Mouse (Mus musculus): ENCODE data around the gene Brd4.
"Not testable (repeated sequence)": the region's sequence is repeated elsewhere in the genome, so short reads cannot be mapped to it uniquely, and the experiment has no call there.

Brd4 gene

DNA sequence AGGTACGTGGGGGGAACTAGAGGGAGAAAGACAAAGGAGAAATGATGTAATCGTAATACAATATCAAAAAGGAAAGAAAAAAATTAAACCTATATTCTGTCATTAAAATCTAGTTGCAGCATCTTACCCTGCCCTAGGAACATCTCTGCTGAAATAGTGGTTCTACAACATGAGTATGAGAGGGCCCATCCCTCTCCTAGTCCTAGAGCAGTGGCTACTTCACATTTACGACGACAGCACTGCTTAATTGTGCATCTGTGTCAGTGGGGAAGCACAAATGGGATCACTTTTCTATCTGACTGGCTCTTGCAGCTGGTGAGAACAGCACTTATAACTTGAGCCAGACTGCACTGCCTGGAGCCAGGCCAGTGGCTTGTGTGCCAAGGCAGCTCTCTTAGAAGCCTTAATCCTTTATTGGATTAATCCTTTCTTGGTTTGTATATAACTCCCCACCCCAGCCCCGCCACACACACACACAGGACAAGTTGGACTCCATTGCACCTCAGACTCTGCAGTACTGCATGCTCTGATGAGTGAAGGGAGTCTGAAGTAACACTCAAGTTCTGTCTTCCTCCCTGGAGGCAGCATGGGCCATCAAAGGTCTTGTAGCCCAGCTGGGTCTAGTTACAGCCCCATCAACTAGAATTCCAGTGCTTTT, 48.9 kb downstream of the Brd4 start:
- DNase-seq (ENCODE audit: extremely low read depth, low read depth, low spot score): no peak

DNA sequence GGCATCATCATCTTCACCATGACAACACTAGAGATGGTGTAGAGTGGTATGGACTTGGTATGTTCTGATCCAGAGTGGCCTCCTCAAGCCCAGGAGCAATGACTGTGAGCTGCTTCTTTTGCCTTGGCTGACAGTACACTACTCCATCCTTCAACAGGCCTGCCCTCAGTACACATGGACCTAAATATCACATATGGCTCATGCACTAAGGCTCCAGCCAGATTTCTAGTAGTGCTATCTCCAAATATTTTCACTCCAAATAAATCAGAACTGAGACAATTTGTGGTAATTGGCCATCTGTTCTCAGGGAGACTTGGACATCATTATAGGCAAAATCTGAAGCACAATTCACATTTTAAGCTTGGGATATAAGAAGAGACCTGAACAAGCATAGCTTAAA, 51.3 kb downstream of the Brd4 start:
- DNase-seq (ENCODE audit: extremely low read depth, low read depth, low spot score): no peak

DNA sequence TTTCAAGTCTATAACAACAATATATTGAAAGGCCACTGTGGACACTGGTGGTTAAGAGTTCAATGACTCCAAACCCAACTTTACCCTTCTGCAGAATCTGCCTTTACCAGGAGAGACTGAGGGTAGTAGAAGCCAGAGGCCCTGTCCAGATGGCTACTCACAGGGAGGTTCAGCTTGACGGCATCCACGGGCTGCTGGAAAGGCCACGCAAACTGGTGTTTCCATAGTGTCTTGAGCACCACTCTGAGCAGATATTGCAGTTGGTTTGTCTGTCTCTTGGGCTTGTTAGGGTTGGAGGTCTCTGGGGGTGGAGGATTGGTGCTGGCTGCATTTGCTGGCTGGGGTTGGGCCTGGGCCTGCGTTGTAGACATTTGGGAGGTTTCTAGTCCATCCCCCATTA, 55.3 kb downstream of the Brd4 start:
- no peak for DNase-seq (ENCODE audit: extremely low read depth, low read depth, low spot score)

DNA sequence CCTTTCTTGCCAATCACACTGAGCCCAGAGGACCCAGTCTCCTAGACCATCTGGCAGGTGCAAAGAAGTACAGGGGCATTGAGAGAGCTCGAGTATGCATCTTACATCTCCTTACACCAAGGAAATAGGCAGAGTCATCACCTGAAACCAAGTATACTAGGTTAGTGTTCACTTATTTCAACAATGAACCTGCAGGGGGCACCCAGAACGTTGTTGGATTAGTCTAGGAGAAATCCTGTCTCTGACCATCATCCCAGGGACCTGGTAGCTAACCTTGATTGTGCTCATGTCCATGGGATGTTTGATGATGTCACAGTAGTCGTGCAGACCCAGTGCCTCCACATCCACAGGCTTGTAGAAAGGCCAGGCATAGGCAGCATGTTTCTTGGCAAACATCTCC, 63.6 kb downstream of the Brd4 start:
- DNase-seq (ENCODE audit: extremely low read depth, low read depth, low spot score): no peak

DNA sequence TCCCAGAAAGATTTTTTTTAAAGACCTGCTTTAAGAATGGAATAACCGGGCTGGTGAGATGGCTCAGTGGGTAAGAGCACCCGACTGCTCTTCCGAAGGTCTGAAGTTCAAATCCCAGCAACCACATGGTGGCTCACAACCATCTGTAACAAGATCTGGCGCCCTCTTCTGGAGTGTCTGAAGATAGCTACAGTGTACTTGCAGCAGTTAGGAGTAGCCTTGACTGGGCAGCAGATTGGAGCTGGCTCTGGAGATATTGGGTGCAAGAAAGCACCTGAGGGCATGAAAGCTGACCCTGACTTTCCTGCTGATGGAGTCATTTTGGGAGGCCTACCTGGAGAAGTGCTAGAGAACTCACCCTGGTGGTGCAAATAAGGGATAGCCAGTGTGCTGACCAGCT, 68.9 kb downstream of the Brd4 start:
- DNase-seq (ENCODE audit: extremely low read depth, low read depth, low spot score): not testable (repeated sequence)

DNA sequence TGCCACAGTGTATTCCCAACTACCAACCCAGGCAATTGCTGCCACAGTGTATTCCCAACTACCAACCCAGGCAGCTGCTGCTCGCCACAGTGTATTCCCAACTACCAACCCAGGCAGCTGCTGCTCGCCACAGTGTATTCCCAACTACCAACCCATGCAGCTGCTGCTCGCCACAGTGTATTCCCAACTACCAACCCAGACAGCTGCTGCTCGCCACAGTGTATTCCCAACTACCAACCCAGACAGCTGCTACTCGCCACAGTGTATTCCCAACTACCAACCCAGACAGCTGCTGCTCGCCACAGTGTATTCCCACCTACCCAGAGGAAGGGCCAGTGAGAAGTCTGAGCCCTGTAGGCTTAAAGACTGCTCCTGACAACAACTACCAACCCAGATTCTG, 73.0 kb downstream of the Brd4 start:
- not testable (repeated sequence) for DNase-seq (ENCODE audit: extremely low read depth, low read depth, low spot score)

DNA sequence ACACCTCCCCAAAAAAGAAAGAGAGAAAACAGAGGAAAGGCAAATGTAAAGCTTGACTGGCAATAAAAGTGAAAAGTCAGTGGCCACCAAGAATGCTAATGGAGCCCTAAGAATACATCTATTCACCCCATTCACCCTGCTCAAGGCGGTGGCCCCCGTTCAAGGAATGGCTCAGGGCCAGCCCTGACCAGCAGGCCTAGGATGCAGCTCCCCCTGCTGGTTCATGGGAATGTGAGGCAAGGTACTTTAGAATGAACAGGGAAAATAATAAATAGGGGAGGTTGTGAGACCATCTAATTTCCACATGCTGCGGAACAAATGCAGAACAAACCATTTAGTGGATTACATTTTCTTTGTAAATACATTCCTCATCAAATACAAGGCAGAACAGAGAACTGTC, 74.8 kb downstream of the Brd4 start:
- DNase-seq (ENCODE audit: extremely low read depth, low read depth, low spot score): no peak

DNA sequence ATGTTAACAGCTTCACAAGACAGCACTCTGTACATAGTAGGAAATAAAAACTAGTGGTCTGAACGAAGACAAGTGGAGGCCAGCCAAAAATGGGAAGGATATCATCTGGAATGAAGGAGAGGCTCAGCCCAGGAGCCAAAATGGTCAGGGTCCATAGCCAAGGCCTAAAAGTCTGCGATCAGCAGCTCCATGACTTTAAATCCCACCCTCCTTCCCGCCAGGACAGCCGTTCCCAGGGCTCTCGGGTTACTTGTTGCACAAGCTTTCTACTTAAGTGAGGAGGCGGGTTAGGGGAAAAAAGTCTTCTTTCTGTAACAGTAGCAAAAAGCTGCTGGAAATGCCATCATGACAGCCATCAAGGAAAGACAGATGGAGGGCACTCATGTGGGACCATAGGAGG, 75.4 kb downstream of the Brd4 start:
- DNase-seq (ENCODE audit: extremely low read depth, low read depth, low spot score): no peak

DNA sequence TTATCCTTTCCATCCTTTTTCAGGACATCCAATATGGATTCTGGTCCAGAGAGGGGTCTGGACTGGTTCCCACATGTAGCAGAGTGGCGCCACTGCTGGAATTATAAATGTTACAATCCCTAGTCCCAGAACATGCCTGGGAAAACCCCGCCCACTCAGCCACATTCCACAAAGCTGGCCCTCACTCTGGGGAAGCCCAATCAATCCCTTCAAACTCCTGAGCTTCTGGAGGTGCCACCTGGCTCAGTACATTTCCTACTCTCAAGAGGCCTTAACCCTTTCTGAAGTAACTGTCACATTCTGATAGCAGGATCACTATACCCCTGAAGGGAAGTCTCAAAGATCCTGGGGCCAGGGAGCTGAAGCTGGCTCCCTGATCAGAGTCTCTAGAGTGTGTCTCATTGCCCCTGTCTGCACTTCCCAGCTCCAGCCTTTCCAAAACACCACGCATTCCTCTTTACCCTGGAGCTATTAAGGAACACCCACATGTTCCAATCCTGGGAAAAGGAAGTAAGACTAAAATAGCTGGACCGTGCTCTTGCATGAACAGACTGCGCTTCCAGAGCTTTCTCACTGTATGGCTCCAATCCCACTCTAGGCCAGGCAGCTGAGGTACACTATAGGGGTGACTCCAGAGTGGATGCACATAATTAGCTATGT, 76.8 kb downstream of the Brd4 start:
- peak; percentile 42 for DNase-seq (ENCODE audit: extremely low read depth, low read depth, low spot score)

DNA sequence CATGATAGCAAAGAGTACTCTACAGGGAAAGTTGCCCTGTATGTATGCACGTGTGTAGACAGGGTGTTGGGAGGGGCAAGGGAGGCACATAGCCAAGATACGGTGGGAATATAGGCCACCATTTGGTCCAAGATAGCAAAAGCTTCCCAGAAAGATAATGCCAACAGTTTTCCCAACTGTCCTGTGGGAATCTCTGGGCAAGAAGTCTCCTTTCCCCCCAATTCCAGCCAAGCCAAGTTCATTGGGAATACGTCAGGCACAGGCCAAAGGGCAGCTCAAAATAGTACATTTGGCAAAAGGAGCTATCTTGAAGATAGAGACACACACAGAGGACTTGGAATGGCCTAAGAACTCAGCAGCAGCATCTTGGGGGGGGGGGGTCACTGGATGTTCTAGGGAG, 79.2 kb downstream of the Brd4 start:
- no peak for DNase-seq (ENCODE audit: extremely low read depth, low read depth, low spot score)

DNA sequence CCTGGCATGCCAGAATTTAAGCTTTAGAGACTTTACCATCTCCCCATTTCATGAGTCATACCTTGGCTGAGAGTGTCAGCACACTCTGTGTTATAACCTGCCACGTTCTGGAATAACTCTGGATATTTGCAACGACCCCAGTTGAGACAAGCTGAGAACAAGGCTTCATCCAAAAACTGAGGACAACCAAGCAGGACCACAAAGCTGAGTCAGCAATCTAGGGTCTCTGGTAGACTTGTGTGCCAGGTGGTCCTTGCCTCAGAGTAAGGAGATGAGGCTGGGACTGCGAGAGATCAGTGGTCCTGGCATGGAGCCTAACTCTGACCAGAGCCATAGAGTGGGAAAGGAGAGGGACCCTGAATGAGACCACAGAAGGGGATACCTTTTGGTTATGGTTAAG, 81.5 kb downstream of the Brd4 start:
- no peak for DNase-seq (ENCODE audit: extremely low read depth, low read depth, low spot score)

DNA sequence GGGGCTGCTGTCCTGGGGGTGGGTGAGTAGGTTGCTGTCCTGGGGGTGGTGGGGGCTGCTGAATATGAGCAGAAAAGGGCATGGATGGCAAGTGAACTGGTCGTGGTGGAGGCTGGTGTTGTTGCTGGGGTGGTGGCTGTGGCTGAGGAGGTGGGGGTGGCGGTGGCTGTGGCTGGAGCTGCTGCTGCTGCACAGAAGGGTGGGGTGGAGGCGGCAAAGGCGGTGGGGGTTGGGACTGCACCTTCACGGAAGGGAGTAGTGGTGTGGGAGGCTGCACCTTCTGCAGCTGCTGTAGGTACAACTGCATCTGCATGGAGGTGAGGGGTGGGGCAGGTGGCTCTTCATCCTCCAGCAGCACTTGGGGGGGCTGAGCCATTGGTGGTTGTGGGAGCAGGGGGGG, 83.4 kb downstream of the Brd4 start:
- no peak for DNase-seq (ENCODE audit: extremely low read depth, low read depth, low spot score)

DNA sequence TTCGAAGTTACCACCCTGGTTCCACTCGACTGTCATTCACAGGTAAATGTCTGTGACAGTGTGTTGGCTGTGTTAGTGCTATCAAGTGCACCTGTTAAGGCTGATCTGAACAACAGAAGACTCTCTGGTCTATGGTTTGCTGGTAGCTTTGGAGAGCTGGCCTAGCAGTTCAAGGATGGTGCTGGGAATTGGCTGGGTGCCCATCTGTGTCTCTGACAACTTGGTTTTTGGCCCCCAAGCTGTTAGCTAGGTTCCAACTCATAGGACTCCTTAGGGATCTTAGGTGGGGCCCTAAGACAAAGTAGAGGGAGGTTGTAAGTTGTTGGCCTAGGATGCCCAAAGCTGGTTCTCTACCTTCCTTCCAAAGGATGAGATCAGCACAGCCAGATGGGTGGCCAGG, 84.7 kb downstream of the Brd4 start:
- no peak for DNase-seq (ENCODE audit: extremely low read depth, low read depth, low spot score)

DNA sequence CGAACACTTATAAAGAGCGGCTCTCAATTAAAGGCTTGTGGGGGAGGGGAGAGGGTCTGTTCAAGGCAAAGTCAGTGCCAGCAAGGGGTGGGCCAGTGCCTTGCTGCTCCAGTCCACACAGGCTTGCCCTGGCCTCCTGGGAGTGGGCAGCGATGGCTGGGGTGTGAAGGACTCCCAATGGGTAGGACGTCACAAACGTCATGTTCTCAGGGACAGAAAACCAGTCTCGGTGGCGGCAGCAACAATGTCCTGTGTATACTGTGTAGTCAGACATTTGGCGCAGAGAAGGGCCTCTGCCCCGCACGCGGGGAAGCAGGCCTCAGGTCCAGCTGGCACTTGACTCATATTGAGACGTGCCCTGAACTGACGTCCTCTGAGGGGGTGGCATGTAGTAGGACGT, 87.4 kb downstream of the Brd4 start:
- DNase-seq (ENCODE audit: extremely low read depth, low read depth, low spot score): no peak

DNA sequence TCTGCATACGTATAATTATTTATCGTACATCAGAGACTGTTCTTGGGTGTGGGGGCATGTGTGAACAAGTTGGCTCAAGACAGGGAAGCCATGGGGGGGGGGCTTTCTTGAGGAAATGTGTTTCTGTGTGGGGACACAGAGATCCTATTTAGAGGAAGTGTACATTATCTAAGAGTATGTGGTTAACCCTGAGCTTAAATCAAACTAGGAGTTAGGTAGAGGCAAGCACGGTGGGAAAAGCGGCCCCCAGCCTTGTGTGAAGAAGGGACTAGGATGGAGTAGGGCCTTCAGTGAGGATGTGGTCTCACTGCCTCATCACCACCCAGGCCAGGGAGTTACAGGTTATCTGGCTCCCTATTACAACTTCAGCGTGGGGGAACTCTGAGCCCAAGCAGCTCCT, 88.8 kb downstream of the Brd4 start:
- no peak for DNase-seq (ENCODE audit: extremely low read depth, low read depth, low spot score)

DNA sequence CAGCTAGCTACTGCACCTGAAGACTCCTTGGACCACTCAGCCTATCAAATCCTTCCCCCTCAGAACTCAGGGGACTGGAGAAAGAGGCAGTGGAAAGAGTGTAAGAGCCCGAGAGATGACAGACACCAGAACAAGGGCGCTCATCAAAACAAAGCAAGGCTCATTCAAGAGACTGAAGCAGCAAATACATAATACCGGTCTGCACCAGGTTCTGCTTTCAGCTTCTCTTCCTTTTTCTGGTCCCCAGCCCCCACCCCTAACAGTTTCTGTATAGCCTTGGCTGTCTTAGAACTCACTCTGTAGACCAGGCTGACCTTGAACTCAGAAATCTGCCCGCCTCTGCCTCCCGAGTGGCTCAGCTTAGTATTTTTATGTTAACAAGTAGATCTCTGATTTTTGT, 91.5 kb downstream of the Brd4 start:
- DNase-seq (ENCODE audit: extremely low read depth, low read depth, low spot score): no peak

DNA sequence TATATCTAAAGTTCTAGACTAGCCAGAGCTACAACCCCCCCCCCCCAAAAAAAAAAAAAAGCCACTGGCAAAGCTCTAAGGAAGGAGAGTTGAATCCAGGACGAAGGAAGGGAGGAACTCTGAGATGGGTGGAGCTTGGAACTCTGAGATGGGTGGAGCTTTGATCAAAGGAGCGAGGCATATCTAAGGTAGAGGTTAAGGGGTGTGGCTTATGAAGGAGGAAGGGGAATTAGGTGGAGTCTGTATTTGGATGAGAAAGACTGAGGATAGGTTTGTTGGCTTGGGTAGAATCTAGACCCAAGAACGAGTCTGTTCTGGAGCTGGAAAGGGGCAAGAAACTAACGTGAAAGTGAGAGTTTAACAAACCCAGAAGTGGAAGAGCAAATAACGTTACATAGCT, 94.7 kb downstream of the Brd4 start:
- DNase-seq (ENCODE audit: extremely low read depth, low read depth, low spot score): no peak

DNA sequence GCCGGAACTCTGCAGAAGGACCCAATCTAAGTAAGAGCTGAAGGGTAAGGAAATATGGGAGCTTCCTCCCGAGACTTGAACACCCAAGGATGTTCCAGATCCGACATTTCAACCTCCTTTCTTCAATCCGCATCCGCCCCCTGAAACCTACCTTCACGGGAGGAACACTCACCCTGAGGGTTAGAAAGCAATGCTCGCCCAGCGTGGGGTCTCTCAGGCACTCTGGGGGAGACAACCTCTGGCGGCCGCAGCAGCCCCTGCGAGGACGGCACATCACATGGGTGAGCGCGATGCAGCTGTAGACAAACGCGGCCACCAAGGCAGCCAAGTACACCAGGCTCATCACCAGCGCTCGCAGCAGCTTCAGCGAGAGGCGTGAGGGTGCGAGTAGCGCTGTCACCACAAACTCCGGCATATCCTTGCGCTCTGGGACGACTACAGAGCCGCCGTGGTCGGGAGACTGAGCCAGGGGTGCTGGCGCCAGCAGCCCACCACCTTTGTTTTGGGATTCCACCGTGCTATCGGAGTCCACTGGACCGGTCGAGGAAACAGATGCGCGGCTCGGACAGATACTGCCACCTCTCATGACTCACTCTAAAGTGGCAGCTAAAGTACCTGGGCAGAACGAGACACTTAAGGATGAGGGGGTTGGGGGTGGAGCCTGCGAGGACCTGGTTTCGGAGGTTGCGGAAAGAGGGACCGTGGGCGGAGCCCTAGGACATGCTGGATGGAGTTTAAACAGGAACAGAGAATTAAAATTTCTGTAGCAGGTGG, 95.5 kb downstream of the Brd4 start, which contains the start of gene Ephx3:
Ephx3 (minus strand) TSS at position 687 of the 774 bp plus-strand sequence.
- no peak for DNase-seq (ENCODE audit: extremely low read depth, low read depth, low spot score)

DNA sequence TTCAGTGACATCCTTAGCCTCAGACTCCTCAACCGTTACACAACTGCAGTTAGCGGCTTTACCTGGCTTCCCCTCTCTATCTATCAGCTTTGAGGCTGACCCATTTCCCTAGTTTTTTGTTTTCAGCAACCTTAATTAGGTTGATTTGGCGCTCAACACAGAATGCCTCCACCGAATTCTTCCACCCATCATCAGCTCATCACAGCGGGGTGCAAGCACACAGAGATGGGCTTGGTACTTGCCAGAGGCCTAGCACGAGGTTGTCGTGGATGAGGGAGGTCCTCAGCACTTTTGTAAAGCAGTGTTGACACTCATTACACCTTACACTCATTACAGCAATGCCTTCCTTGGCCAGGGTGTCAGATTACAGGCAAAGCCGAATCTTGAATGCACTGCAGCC, 101.5 kb downstream of the Brd4 start:
- DNase-seq (ENCODE audit: extremely low read depth, low read depth, low spot score): no peak

DNA sequence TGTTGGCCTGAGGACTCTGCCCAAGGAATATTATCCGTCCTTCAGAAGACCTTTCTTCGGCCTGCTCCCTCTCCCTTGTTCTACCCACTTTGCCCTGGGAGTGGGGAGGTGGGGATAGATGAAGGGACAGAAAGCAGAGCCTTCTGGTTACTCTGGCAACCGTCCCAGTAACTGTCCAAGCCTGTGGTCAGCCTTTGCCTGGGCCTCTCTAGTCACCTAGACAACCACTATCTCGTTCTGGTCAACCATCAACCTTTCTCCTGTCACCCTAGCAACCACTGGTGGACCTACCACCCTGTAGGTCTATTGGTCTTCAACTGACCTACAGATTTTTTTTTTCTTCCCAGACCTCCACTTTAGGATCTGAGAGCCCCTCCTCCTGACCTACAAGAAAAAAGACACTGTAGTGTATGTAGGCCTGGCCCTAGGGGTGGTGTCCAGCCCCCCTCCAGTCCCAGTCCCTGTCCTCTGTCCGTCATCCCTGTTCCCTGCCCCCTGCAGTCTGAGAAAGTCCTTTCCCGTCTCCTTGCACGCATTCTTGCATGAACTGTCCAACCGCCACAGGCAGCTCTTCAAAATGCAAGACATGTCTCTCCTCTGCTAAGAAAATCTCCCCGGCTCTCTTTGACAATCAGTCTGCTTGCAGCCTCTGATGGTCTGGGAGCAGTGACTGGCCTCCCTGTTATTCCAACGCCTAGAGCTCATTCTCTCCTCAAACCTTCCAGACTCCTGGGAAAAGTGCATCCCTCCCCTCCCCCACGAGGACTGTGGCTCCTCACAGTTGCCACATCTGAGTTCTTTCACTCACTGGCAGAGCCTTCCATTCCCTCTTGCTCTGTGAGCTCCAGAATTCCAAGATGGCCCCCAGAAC, 104.7 kb downstream of the Brd4 start:
- no peak for DNase-seq (ENCODE audit: extremely low read depth, low read depth, low spot score)

DNA sequence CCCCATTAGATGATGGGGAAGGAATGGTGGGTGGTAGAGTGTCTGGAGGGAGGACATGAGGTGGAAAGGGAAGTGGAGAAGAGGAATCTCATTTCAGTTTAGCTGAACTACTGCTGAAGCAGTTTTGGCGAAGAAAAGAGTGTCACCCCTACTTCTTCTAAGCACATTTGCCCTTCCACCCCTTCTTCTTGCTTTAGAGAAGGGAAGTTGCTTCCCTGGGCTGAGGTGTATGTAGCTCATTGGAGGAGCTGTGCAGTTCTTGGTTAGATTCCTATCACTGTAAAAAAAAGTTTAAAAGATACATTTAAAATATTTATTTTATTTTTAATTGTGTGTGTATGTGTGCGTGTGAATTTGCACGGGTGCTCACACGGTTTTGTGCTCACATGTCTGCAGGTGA, 107.6 kb downstream of the Brd4 start:
- DNase-seq (ENCODE audit: extremely low read depth, low read depth, low spot score): no peak
